Mouse (Mus musculus): ENCODE measurements around the gene Arhgef12.

Arhgef12 gene

GRCm38 (mm10) chr9:43076163-43076562 lies 30.9 kb downstream of the Arhgef12 start:
- no peak for DNase-seq (ENCODE audit: low spot score)

- no peak for DNase-seq (ENCODE audit: low spot score)
Measured at GRCm38 (mm10) chr9:43074611-43075010, 32.4 kb downstream of the Arhgef12 start.

GRCm38 (mm10) chr9:43071741-43072140 lies 35.3 kb downstream of the Arhgef12 start:
- no peak for DNase-seq (ENCODE audit: low spot score)

DNA sequence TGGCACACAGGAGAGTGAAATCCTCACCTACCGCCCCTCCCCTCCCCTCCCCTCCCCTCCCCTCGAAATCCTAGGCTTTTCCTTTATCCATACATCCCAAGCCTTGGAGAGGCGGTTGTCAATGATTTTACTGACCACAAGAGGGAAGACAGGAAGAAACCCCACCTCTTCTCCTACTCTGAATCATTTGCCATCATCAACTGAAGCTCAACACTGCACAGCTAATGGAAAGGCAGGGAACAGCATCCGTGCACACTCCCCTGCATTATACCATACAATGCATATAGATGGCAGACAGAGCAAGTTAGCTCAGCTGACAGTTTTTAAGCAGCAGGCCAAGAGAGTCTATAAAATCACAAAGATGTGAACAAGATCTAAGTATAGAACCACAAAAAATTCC lies 35.9 kb downstream of the Arhgef12 start:
- DNase-seq (ENCODE audit: low spot score), result no peak

- DNase-seq (ENCODE audit: low spot score), result no peak
Measured at GRCm38 (mm10) chr9:43070566-43070965, 36.5 kb downstream of the Arhgef12 start.

DNA sequence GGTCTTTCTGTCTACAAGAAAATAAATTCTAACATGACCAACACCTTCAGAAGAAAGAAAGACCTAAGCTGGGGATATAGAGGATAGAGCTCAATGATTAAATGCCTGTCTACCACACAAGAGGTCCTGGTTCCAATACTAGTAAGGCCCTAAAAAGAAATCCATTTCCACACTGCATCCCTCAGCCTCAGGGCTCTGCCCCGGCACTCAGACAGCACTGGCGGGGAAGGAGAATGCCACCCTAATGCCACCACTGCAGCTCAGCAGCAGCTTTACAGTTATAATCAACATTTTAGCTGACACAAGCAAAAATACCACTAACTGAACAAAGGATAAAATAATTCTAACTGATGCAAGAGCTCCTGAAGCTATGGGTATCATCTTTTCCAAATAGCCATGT lies 36.9 kb downstream of the Arhgef12 start:
- no peak for DNase-seq (ENCODE audit: low spot score)

GRCm38 (mm10) chr9:43067896-43068295 lies 39.1 kb downstream of the Arhgef12 start:
- no peak for DNase-seq (ENCODE audit: low spot score)

DNA sequence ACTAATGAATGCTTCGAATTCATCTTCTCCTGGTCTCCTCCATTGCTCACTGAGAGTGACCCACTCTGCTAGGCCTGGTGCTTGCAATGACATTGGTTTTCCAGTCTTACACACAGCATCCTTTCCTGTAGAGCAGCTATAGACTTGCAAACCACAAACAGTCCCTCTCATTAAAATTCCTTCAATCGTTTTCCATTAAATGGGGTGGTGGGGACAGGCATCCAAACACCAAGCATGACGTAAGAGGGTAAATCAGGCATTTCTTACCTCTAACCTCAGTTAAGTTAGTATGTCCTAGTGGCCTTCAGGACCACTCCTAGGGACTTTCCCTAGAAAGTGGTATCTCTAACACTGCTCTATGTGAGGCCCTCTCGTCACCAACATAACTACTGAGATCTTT lies 41.8 kb downstream of the Arhgef12 start:
- DNase-seq (ENCODE audit: low spot score), result no peak

GRCm38 (mm10) chr9:43061545-43061944 lies 45.5 kb downstream of the Arhgef12 start:
- no peak for DNase-seq (ENCODE audit: low spot score)

DNA sequence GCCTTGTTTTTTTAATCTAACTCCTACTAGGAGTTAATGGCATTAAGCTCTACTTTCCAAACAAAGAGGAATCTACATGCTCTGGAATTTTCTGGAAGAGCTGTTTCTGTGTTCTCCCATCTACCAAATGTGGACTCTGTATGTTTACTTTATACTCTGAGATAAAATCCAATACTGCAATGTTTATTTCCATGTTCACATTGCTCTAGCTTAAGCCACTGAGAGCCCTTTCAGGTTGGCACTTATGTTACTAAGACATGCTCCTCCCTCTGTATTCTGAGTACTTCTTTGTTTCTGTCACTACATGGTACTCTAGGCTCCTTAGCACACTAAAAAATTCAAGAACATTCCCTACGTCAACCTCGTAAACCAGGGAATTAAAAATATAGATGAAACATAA lies 56.6 kb downstream of the Arhgef12 start:
- peak; percentile 69 for DNase-seq (ENCODE audit: low spot score)

GRCm38 (mm10) chr9:43044481-43044880 lies 62.6 kb downstream of the Arhgef12 start:
- DNase-seq (ENCODE audit: low spot score), result peak; percentile 14

DNA sequence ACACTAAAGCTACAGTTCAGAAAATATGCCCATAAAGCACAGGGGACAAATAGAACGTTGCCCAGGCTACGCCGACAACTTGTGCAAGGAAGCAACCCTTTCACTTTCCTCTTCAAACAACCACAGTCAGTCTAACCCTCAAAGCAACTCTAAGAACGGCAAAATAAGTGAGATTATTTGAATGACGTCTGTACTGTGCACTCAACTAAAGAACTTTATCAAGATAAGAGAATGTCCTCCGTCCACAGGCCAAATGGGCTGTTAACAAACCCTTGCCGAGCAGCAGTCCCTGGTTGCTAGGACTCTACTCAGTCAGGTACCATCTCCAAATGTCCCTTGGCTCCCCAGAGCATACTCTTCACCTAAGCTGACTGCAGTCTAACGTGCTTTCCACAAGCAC lies 68.6 kb downstream of the Arhgef12 start:
- DNase-seq (ENCODE audit: low spot score), result peak; percentile 52

DNA sequence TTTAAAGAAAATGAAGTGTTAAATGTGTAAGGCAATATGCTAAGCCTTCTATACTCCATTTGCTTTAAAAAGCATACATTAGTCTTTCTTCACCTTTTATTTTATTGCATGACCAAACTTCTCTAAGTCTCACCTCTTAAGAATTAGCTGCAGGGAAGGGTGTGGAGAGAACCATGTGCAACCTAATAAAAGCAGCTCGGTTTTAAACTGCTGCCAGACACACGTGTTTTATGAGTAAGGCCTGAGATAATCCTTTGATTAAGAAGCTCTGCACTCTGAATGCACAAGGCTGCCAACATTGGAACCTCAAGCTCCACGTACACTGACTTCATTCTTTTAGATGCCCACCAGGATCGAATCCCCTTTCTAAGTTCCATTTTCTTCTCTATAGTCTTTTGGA lies 71.8 kb downstream of the Arhgef12 start:
- no peak for DNase-seq (ENCODE audit: low spot score)

- no peak for DNase-seq (ENCODE audit: low spot score)
Measured at GRCm38 (mm10) chr9:43034273-43034672, 72.8 kb downstream of the Arhgef12 start.

DNA sequence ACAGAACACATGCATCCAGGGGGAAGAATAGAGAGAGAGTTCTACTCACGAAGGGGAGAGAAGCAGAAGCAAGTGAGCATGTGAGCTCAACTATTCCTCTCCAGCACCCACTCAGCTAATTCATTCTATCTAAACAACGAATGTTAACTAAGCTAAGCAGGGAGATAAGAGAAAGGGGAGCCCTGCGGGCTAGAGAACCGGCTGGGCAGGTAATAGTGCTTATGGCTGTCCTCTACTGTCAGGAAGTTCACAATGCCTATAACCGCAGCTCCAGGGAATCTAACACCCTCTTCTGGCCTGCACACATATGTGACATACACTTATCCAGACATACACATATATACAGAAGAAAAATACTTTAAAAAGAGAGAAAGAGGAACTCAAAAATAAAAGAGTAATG lies 79.3 kb downstream of the Arhgef12 start:
- no peak for DNase-seq (ENCODE audit: low spot score)

DNA sequence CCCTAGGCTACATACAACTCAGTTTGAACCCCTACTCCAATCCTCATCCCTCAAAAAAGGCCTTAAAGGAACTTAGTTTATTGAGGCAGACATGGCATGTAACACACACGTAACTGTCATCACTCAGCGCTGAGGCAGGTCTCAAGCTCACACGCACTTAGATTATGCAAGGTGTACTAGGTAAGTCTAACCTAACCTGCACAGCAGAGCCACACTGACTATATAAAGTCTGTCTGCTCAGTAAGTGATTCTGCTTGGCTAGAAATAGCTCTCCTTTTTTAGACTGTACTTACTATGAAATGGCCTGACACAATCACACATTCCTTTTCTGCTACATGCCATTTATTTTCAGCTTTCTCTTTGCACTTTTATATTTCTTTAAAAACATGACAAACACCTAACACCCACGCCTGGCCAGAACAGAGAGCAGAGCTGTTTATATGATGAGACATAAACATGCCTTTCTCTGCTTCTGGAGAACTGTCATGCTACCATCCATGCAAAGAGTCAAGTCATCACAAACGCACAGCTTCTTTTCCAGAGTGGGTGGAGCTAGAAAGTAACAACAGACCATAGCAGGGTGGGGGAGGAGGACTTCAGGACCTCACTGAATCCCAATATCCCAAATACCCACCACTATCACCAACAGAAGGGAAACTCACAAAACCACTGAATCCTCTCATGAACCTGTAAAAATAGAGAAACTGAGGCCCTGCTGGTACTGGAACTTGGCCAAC lies 85.4 kb downstream of the Arhgef12 start:
- DNase-seq (ENCODE audit: low spot score), result no peak

DNA sequence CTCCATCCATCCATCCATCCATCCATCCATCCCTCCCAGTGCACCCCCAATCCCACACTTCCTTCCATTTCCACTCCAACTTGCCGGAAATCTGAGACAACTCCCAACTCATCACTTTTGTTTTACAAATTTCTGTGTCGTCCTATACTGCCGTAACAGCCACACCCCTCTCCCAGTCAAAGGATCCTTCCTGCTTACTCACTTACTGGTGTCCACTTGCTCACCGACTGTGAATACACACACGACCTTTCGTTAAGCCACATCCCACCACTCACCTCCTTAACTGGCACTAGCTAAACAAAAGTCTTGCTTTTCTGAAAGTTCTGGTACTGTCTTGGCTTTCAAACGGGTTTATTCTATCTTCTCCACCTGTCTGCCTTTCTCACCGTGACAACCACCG lies 87.4 kb downstream of the Arhgef12 start:
- no peak for DNase-seq (ENCODE audit: low spot score)

DNA sequence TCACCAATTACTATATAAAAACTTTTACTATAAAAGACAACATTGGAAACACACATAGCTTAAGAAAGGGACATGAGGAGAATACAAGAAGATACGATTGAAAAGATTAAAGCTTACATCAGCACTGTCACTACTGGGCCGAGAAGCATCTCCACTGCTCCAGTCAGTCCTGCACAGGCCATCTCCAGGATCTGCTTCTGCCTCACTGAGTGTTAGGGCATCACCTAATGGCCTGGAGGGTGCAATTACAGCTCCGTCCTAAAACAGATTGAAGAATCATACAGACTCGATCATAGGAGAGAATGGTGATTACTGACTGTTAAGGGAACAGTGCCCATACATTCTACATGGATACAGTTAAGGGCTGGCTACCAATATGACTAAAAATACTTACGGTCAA lies 91.3 kb downstream of the Arhgef12 start:
- no peak for DNase-seq (ENCODE audit: low spot score)

- peak; percentile 18 for DNase-seq (ENCODE audit: low spot score)
Measured at GRCm38 (mm10) chr9:43015366-43015765, 91.7 kb downstream of the Arhgef12 start.

DNA sequence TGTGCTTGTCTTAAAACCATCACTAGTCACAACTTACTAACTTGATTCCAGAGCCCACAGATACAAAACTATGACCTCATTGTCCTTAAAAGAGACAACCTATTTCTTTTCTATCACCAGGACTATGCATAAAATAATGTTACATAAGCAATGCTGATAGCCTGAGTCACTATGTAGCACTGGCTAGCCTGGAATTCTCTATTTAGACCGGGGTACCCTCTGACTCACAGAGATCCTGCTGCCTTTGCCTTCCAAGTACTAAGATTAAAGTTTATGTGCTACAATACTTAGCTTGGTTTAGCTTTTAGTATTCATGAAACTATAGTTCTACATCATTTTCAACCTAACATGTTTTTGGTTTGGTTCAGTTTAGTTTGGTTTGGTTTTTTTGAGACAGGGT lies 92.2 kb downstream of the Arhgef12 start:
- DNase-seq (ENCODE audit: low spot score), result no peak

DNA sequence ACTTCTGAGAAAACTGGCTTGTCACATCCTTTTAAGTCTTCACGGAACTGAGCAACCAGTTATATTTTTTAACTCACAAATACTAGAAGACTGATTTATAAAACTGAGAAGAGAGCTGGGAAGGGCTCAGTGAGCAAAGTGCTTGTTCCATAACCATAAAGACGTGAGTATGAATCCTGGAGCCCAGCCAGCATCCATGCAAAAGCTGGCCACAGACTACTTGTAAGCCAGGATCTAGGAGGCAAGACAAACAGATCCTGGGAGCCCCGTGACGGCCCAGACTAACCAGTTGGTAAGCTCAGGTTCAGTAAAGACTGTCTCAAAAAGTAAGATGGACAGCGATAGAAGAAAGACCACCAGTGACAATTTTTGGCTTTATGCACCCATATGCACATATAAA lies 94.5 kb downstream of the Arhgef12 start:
- no peak for DNase-seq (ENCODE audit: low spot score)

DNA sequence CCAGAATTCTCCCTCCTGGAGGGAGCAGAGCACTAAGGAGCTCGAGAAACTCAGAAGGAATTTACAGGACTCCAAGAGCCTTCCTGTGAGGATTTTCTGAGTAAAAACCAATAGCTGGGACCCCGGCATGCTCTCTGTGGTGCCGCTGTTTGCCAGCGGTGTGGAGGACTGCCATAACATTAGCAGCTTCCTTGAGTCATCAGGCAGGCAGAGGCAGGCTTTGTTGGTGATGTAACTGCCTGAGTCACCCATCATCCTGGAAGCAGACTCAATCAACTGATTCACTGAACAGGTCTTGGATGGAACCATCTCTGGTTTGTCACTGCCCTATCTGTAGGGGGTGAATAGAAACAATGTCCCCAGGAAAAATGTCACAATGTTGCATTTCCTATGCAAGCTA lies 96.0 kb downstream of the Arhgef12 start:
- DNase-seq (ENCODE audit: low spot score), result no peak

GRCm38 (mm10) chr9:43003881-43004280 lies 103.2 kb downstream of the Arhgef12 start:
- DNase-seq (ENCODE audit: low spot score), result no peak

DNA sequence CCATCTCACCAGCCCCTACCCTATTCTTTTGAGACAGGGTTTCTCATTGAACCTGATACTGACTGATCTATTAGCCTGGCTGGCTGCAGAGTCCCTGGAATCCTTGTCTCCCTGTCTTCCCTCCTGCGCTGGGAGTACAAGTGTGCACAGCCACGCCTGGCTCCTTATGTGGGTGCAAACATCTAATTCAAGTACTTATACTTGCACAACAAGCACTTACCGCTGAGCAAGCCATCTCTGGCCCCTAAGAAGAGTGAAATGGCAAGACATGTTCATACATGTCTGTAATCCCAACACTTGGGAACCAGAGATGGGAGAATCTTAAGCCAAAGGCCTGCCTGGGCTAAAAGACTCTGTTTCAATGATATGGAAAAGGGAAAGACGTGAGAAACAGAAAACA lies 104.0 kb downstream of the Arhgef12 start:
- DNase-seq (ENCODE audit: low spot score), result peak; percentile 29
